Mouse (Mus musculus) midbrain, embryonic 11.5 days (tissue): ENCODE data around the gene Lrrc4c. TPM values are rescaled to one million over a fixed set of nuclear protein-coding genes. Genes with fewer than 3 reads are reported as not detected.

Source experiments
- ATAC-seq: fragments of 200-750 bp; cut with Nextera tagmentation; 2 replicates; pipeline ENCODE4 v1.8.0; 2017; ENCODE audit warnings: moderate TSS enrichment, moderate library complexity; ENCODE audit not compliant: low FRiP score
- DNase-seq: peaks from one replicate; pipeline ENCODE4 v3.0.0; 2015; ENCODE audit warnings: low spot score; ENCODE audit errors: missing footprints
- H3K27ac ChIP-seq: fragments of 300-500 bp; sonication (generic); 2 replicates; pipeline ENCODE4 v1.5.1; 2014; ENCODE audit warnings: low read depth, low read length
- H3K27me3 ChIP-seq: fragments of 300-500 bp; sonication (generic); 2 replicates; pipeline ENCODE4 v1.6.1; 2014; ENCODE audit warnings: mild to moderate bottlenecking, low read length, moderate library complexity, mixed read lengths; ENCODE audit not compliant: control insufficient read depth, insufficient read depth
- H3K36me3 ChIP-seq: fragments of 300-500 bp; sonication (generic); 2 replicates; pipeline ENCODE4 v1.6.1; 2014; ENCODE audit warnings: mild to moderate bottlenecking, low read length, moderate library complexity, mixed read lengths; ENCODE audit not compliant: control insufficient read depth, insufficient read depth
- H3K4me1 ChIP-seq: fragments of 300-500 bp; sonication (generic); 2 replicates; pipeline ENCODE4 v1.6.1; 2014; ENCODE audit warnings: low read length; ENCODE audit not compliant: control insufficient read depth, insufficient read depth
- H3K4me2 ChIP-seq: fragments of 300-500 bp; sonication (generic); 2 replicates; pipeline ENCODE4 v1.6.1; 2014; ENCODE audit warnings: mild to moderate bottlenecking, moderate library complexity
- H3K4me3 ChIP-seq: fragments of 300-500 bp; sonication (generic); 2 replicates; pipeline ENCODE4 v1.5.1; 2014; ENCODE audit warnings: low read depth, low read length
- H3K9ac ChIP-seq: fragments of 300-500 bp; sonication (generic); 2 replicates; pipeline ENCODE4 v1.6.1; 2014; ENCODE audit warnings: low read length
- H3K9me3 ChIP-seq: fragments of 300-500 bp; sonication (generic); 2 replicates; pipeline ENCODE4 v1.6.1; 2016; ENCODE audit warnings: low read length; ENCODE audit not compliant: control insufficient read depth
- WGBS: fragments of 180-500 bp; shearing (Covaris S2); extraction: QIAGEN DNeasy Blood & Tissue Kit; methylation state at CpG from one replicate; pipeline ENCODE4 v1.1.7; 2014; 5-methylcytosine and 5-hydroxymethylcytosine counted together
- polyA plus RNA-seq: library from polyadenylated mRNA; unstranded; fragments of >200 nt; fragmentation: Nextera tagmentation; extraction: Ambion mirVana; gene quantifications from 2 replicates; pipeline ENCODE4 v1.2.1, GENCODE M21; 2014

Gene Lrrc4c
- polyA plus RNA-seq, 1 experiment from 2014 or later, result 3.8 TPM

DNA sequence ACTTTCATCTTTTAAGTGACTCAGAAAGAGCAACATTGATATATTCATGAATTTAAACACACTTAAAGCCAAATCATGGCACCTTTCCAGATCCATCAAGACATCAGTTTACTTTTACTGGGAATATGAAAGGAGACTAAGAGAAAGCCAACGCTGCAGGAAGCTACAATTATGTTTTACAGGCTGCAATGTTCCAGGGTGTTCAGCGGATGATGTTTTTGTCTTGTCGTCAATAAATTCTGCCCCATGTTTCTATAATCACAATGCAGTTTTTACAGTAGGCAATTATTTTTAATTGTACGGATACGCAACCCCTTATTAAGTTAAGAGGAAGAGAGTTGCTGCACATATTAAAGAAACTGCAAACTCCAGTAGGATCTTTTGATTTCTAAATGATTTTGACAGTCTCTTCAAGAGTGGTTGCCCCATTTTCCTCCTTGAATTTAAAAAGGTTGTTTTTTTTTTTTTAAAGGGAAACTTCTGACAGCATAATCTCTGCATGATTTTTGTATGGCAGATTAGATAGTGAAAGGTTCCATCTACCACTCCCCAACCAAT is 532.9 kb downstream of the Lrrc4c start:
- Histone ChIP-seq H3K4me3 (no peak overlapping the region), H3K27ac (no peak overlapping the region), H3K36me3 (no peaks in the 10 kb centered on the region), H3K4me1 (no peaks in the 10 kb centered on the region), H3K9me3 (no peaks in the 10 kb centered on the region), H3K9ac (no peak overlapping the region), H3K4me2 (no peak overlapping the region), H3K27me3 (no peaks in the 10 kb centered on the region)
- ATAC-seq (no peak), DNase-seq (peak; percentile 2)
- 92% methylated on average over 5 of the region's 5 CpGs for WGBS

- ATAC-seq (no peak), DNase-seq (no peak)
- Histone ChIP-seq H3K36me3 (no peaks in the 10 kb centered on the region), H3K9ac (no peak overlapping the region), H3K9me3 (no peaks in the 10 kb centered on the region), H3K4me1 (no peaks in the 10 kb centered on the region), H3K27me3 (no peaks in the 10 kb centered on the region), H3K27ac (no peak overlapping the region), H3K4me2 (no peak overlapping the region), H3K4me3 (no peak overlapping the region)
- WGBS, result 92% methylated on average over 1 of the region's 1 CpGs
These were observed 535.8 kb downstream of the Lrrc4c start for GRCm38 (mm10) chr2:96853797-96854196.

DNA sequence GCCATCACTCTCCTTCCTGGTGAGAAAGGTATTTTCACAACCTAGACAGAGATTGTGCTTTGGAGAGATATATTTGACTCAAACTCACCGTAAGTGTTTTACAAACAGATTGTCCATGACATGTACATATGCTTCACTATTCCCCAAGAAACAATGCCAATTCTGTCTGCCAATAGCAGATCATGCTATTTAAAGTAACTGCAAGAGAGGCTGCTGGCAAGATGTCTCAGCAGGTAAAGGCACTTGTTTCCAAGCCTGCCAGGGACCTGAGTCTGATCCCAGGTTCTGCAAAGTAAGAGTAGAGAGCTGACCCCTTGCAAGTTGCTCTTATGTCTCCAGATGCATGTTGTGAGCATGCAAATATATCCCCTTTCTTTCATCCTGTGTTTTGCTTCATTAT is 558.1 kb downstream of the Lrrc4c start:
- Histone ChIP-seq H3K4me1 (no peaks in the 10 kb centered on the region), H3K36me3 (no peaks in the 10 kb centered on the region), H3K9ac (no peak overlapping the region), H3K27me3 (no peaks in the 10 kb centered on the region), H3K27ac (no peak overlapping the region), H3K4me3 (no peak overlapping the region), H3K4me2 (no peak overlapping the region), H3K9me3 (no peaks in the 10 kb centered on the region)
- DNase-seq (peak; percentile 8), ATAC-seq (no peak)
- 88% methylated on average over 1 of the region's 1 CpGs for WGBS

GRCm38 (mm10) chr2:96949531-96949930 is 631.6 kb downstream of the Lrrc4c start:
- Histone ChIP-seq H3K9me3 (no peaks in the 10 kb centered on the region), H3K9ac (no peak overlapping the region), H3K27ac (no peak overlapping the region), H3K4me1 (no peaks in the 10 kb centered on the region), H3K36me3 (no peaks in the 10 kb centered on the region), H3K4me2 (no peak overlapping the region), H3K4me3 (no peak overlapping the region), H3K27me3 (no peaks in the 10 kb centered on the region)
- no peak for DNase-seq
- ATAC-seq, result no peak
- WGBS, result 95% methylated on average over 3 of the region's 3 CpGs

DNA sequence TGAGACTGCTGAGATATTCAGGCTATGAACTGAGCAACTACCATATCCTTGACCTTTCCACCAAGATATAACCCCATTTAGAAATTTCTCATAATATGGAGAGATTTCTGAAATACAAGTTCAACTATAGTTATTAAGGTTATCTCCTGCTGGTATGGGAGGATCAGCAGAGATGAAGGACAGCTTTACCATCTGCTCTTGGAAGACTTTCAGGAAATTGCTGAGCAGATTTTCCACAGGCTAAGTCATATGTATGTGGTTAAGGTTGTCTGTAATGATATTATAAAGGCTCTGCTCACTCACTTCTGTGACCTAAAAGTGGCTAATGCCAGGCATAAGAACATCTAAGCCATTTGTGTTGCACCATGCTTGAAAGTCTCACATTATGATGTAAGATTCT is 681.6 kb downstream of the Lrrc4c start:
- Histone ChIP-seq H3K27me3 (no peaks in the 10 kb centered on the region), H3K4me1 (no peaks in the 10 kb centered on the region), H3K36me3 (no peaks in the 10 kb centered on the region), H3K4me3 (no peak overlapping the region), H3K27ac (no peak overlapping the region), H3K9me3 (no peaks in the 10 kb centered on the region), H3K4me2 (no peak overlapping the region), H3K9ac (no peak overlapping the region)
- ATAC-seq (no peak), DNase-seq (no peak)

DNA sequence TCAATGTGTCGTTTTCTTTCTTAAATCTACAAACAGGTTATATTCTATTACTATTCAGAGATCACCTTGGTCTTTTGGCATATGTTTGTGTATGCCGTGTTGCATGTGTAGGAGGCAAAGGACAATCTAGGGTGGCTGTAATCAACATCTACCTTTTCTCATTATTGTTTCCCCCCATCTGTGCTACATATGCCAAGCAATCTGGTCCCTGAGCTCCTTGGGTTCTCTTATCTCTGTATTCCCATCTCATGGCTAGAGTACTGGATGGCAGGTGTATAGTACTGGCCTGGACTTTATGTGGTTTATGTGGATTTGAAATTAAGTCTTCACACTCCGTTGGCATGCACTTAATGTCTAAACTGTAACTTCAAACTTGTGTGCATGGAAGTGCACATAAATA is 700.4 kb downstream of the Lrrc4c start:
- no peak overlapping the region for H3K27ac ChIP-seq
- no peak overlapping the region for H3K9ac ChIP-seq
- ATAC-seq, result no peak
- no peaks in the 10 kb centered on the region for H3K27me3 ChIP-seq
- 83% methylated on average over 3 of the region's 3 CpGs for WGBS
- DNase-seq, result no peak
- no peaks in the 10 kb centered on the region for H3K9me3 ChIP-seq
- H3K4me1 ChIP-seq, result no peaks in the 10 kb centered on the region
- no peaks in the 10 kb centered on the region for H3K36me3 ChIP-seq
- H3K4me3 ChIP-seq, result no peak overlapping the region
- H3K4me2 ChIP-seq, result no peak overlapping the region

DNA sequence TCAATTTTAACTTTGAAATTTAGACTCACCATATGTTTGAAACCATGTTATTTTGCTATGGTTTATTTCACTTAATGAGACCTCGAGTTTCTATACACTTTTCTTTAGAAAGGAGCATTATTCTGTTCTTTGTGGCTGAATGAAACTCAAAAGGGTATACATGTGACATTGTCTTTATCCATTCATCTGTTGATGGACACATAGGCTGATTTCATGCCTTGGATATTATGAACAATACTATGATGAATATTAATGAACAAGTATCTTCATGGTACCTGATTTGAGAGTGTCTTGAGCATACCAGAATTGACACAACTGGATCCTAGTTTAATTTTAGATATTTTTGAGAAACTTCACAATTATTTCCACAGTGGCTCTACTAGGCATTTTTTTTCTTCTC is 709.0 kb downstream of the Lrrc4c start:
- no peaks in the 10 kb centered on the region for H3K4me1 ChIP-seq
- 43% methylated on average over 1 of the region's 1 CpGs for WGBS
- no peak overlapping the region for H3K4me3 ChIP-seq
- DNase-seq, result no peak
- no peaks in the 10 kb centered on the region for H3K9me3 ChIP-seq
- no peaks in the 10 kb centered on the region for H3K36me3 ChIP-seq
- ATAC-seq, result peak; percentile 44; the same call in 1 of the 2 replicates
- no peak overlapping the region for H3K9ac ChIP-seq
- H3K4me2 ChIP-seq, result no peak overlapping the region
- no peaks in the 10 kb centered on the region for H3K27me3 ChIP-seq
- no peak overlapping the region for H3K27ac ChIP-seq

- Histone ChIP-seq H3K9ac (no peak overlapping the region), H3K4me2 (no peak overlapping the region), H3K27me3 (no peaks in the 10 kb centered on the region), H3K27ac (no peak overlapping the region), H3K9me3 (no peaks in the 10 kb centered on the region), H3K4me1 (no peaks in the 10 kb centered on the region), H3K36me3 (no peaks in the 10 kb centered on the region), H3K4me3 (no peak overlapping the region)
- WGBS, result 87% methylated on average over 1 of the region's 1 CpGs
- DNase-seq (no peak), ATAC-seq (0 out of 2 replicates have a peak, but pooled peaks have one; percentile 22)
These were observed 709.6 kb downstream of the Lrrc4c start for GRCm38 (mm10) chr2:97027585-97027984.

- no peaks in the 10 kb centered on the region for H3K9me3 ChIP-seq
- no peak for ATAC-seq
- H3K4me2 ChIP-seq, result no peak overlapping the region
- H3K4me3 ChIP-seq, result no peak overlapping the region
- H3K27ac ChIP-seq, result no peak overlapping the region
- H3K9ac ChIP-seq, result no peak overlapping the region
- no peaks in the 10 kb centered on the region for H3K36me3 ChIP-seq
- H3K4me1 ChIP-seq, result no peaks in the 10 kb centered on the region
- DNase-seq, result no peak
- H3K27me3 ChIP-seq, result no peaks in the 10 kb centered on the region
These were observed 718.4 kb downstream of the Lrrc4c start for GRCm38 (mm10) chr2:97036401-97036800.
